Mouse (Mus musculus): ENCODE data around the gene Gm40193.
A peak's percentile ranks its signal among the peaks of the same experiment; 100 is the strongest.
"Not testable (repeated sequence)": the region's sequence is repeated elsewhere in the genome, so short reads cannot be mapped to it uniquely, and the experiment has no call there.

Gene Gm40193

GRCm38 (mm10) chr11:70532839-70533238, at the start of gene Gm40193:
Gm40193 (minus strand) TSS chr11:70532939.
- no peak for DNase-seq

GRCm38 (mm10) chr11:70582196-70582595, 49.5 kb upstream of the Gm40193 start:
- no peak for DNase-seq

GRCm38 (mm10) chr11:70580921-70581320, 48.2 kb upstream of the Gm40193 start:
- DNase-seq, result no peak

GRCm38 (mm10) chr11:70580358-70580720, 47.6 kb upstream of the Gm40193 start:
- no peak for DNase-seq

GRCm38 (mm10) chr11:70579710-70580357, 47.1 kb upstream of the Gm40193 start:
- DNase-seq, result no peak

GRCm38 (mm10) chr11:70578962-70579361, 46.2 kb upstream of the Gm40193 start:
- no peak for DNase-seq

- DNase-seq, result no peak
These were observed 44.5 kb upstream of the Gm40193 start for GRCm38 (mm10) chr11:70577201-70577600.

- DNase-seq, result no peak
These were observed 41.1 kb upstream of the Gm40193 start for GRCm38 (mm10) chr11:70573872-70574271.

- DNase-seq, result no peak
These were observed 39.7 kb upstream of the Gm40193 start for GRCm38 (mm10) chr11:70572348-70572902.

- no peak for DNase-seq
These were observed 38.9 kb upstream of the Gm40193 start for GRCm38 (mm10) chr11:70571641-70572040.

GRCm38 (mm10) chr11:70570614-70571013, 37.9 kb upstream of the Gm40193 start:
- DNase-seq, result not testable (repeated sequence)

GRCm38 (mm10) chr11:70566586-70566985, 33.8 kb upstream of the Gm40193 start:
- DNase-seq, result no peak

GRCm38 (mm10) chr11:70564276-70564873, 31.6 kb upstream of the Gm40193 start:
- DNase-seq, result peak; percentile 78

- DNase-seq, result peak; percentile 66
These were observed 30.9 kb upstream of the Gm40193 start for GRCm38 (mm10) chr11:70563470-70564275.

- no peak for DNase-seq
These were observed 30.3 kb upstream of the Gm40193 start for GRCm38 (mm10) chr11:70562995-70563469.

GRCm38 (mm10) chr11:70562287-70562994, 29.7 kb upstream of the Gm40193 start, which contains the start of gene Mink1:
Mink1 (plus strand) TSS chr11:70562881.
- peak; percentile 94 for DNase-seq

- no peak for DNase-seq
These were observed 29.2 kb upstream of the Gm40193 start for GRCm38 (mm10) chr11:70561937-70562286.

- no peak for DNase-seq
These were observed 24.8 kb upstream of the Gm40193 start for GRCm38 (mm10) chr11:70557545-70557944.

GRCm38 (mm10) chr11:70553940-70554339, 21.2 kb upstream of the Gm40193 start:
- no peak for DNase-seq

GRCm38 (mm10) chr11:70551526-70551925, 18.8 kb upstream of the Gm40193 start:
- DNase-seq, result no peak

GRCm38 (mm10) chr11:70544496-70544895, 11.8 kb upstream of the Gm40193 start:
- DNase-seq, result no peak

GRCm38 (mm10) chr11:70541415-70541814, 8.7 kb upstream of the Gm40193 start:
- DNase-seq, result no peak

- DNase-seq, result no peak
These were observed 8.2 kb upstream of the Gm40193 start for GRCm38 (mm10) chr11:70540928-70541327.
